Mouse (Mus musculus): ENCODE measurements around the gene 1810046K07Rik. TPM values are rescaled to one million over a fixed set of nuclear protein-coding genes. Genes with fewer than 3 reads are reported as not detected.
A peak's percentile ranks its signal among the peaks of the same experiment; 100 is the strongest.

The 1810046K07Rik gene
- polyA plus RNA-seq, 1 experiment from 2014 or later, result 1.00 TPM

GRCm38 (mm10) chr9:51312554-51313317, 16.0 kb downstream of the 1810046K07Rik start:
- peak; percentile 84 for ATAC-seq (ENCODE audit: insufficient number of reproducible peaks, insufficient read depth, low FRiP score, low read depth)
- Histone ChIP-seq H3K27ac (ENCODE audit: low read length) (no peak overlapping the region; the same call in 1 of the 2 replicates), H3K9me3 (ENCODE audit: control insufficient read depth, low read depth, low read length) (no peaks in the 10 kb centered on the region), H3K4me3 (ENCODE audit: low read depth, low read length) (no peak overlapping the region), H3K36me3 (ENCODE audit: control insufficient read depth, insufficient read depth, low read length) (no peaks in the 10 kb centered on the region), H3K27me3 (ENCODE audit: control insufficient read depth, insufficient read depth, low read length) (no peaks in the 10 kb centered on the region), H3K4me1 (ENCODE audit: control insufficient read depth, insufficient read depth, low read length) (0 out of 2 replicates have a peak, but pooled peaks cover 5% of the 10 kb centered on the region), H3K9ac (replicated peaks; ENCODE audit: low read depth, low read length) (no peak overlapping the region), H3K4me2 (replicated peaks; ENCODE audit: low read depth, low read length) (peak overlapping the region; percentile 31; the same call in 1 of the 2 replicates)
- WGBS, result 38% methylated on average over 18 of the region's 18 CpGs

- Histone ChIP-seq H3K27me3 (ENCODE audit: control insufficient read depth, insufficient read depth, low read length) (no peaks in the 10 kb centered on the region), H3K27ac (ENCODE audit: low read length) (no peak overlapping the region), H3K4me2 (replicated peaks; ENCODE audit: low read depth, low read length) (no peak overlapping the region), H3K36me3 (ENCODE audit: control insufficient read depth, insufficient read depth, low read length) (no peaks in the 10 kb centered on the region), H3K9me3 (ENCODE audit: control insufficient read depth, low read depth, low read length) (no peaks in the 10 kb centered on the region), H3K4me1 (ENCODE audit: control insufficient read depth, insufficient read depth, low read length) (0 out of 2 replicates have a peak, but pooled peaks cover 5% of the 10 kb centered on the region), H3K9ac (replicated peaks; ENCODE audit: low read depth, low read length) (no peak overlapping the region), H3K4me3 (ENCODE audit: low read depth, low read length) (no peak overlapping the region)
- 80% methylated on average over 7 of the region's 7 CpGs for WGBS
- no peak for ATAC-seq (ENCODE audit: insufficient number of reproducible peaks, insufficient read depth, low FRiP score, low read depth)
These were observed 18.2 kb downstream of the 1810046K07Rik start for GRCm38 (mm10) chr9:51310515-51310914.

GRCm38 (mm10) chr9:51306351-51306750, 22.4 kb downstream of the 1810046K07Rik start:
- no peak overlapping the region for H3K9ac ChIP-seq (replicated peaks; ENCODE audit: low read depth, low read length)
- no peaks in the 10 kb centered on the region for H3K27me3 ChIP-seq (ENCODE audit: control insufficient read depth, insufficient read depth, low read length)
- no peaks in the 10 kb centered on the region for H3K4me1 ChIP-seq (ENCODE audit: control insufficient read depth, insufficient read depth, low read length)
- no peaks in the 10 kb centered on the region for H3K36me3 ChIP-seq (ENCODE audit: control insufficient read depth, insufficient read depth, low read length)
- no peak overlapping the region for H3K4me3 ChIP-seq (ENCODE audit: low read depth, low read length)
- no peak overlapping the region for H3K4me2 ChIP-seq (replicated peaks; ENCODE audit: low read depth, low read length)
- ATAC-seq (ENCODE audit: insufficient number of reproducible peaks, insufficient read depth, low FRiP score, low read depth), result no peak
- no peaks in the 10 kb centered on the region for H3K9me3 ChIP-seq (ENCODE audit: control insufficient read depth, low read depth, low read length)
- 76% methylated on average over 3 of the region's 3 CpGs for WGBS
- no peak overlapping the region for H3K27ac ChIP-seq (ENCODE audit: low read length)

- no peak for ATAC-seq (ENCODE audit: insufficient number of reproducible peaks, insufficient read depth, low FRiP score, low read depth)
These were observed 23.6 kb downstream of the 1810046K07Rik start for GRCm38 (mm10) chr9:51305146-51305545.

GRCm38 (mm10) chr9:51303980-51304379, 24.7 kb downstream of the 1810046K07Rik start:
- H3K9me3 ChIP-seq (ENCODE audit: control insufficient read depth, low read depth, low read length), result no peaks in the 10 kb centered on the region
- no peaks in the 10 kb centered on the region for H3K4me1 ChIP-seq (ENCODE audit: control insufficient read depth, insufficient read depth, low read length)
- no peak overlapping the region for H3K4me2 ChIP-seq (replicated peaks; ENCODE audit: low read depth, low read length)
- H3K36me3 ChIP-seq (ENCODE audit: control insufficient read depth, insufficient read depth, low read length), result no peaks in the 10 kb centered on the region
- no peaks in the 10 kb centered on the region for H3K27me3 ChIP-seq (ENCODE audit: control insufficient read depth, insufficient read depth, low read length)
- WGBS, result 75% methylated on average over 5 of the region's 5 CpGs
- H3K4me3 ChIP-seq (ENCODE audit: low read depth, low read length), result no peak overlapping the region
- H3K27ac ChIP-seq (ENCODE audit: low read length), result no peak overlapping the region
- no peak overlapping the region for H3K9ac ChIP-seq (replicated peaks; ENCODE audit: low read depth, low read length)
- no peak for ATAC-seq (ENCODE audit: insufficient number of reproducible peaks, insufficient read depth, low FRiP score, low read depth)

More at GRCm38 (mm10) chr9:51305146-51305545, 23.6 kb downstream of the 1810046K07Rik start:
- no peaks in the 10 kb centered on the region for H3K9me3 ChIP-seq (ENCODE audit: control insufficient read depth, low read depth, low read length)
- H3K36me3 ChIP-seq (ENCODE audit: control insufficient read depth, insufficient read depth, low read length), result no peaks in the 10 kb centered on the region
- no peak overlapping the region for H3K4me2 ChIP-seq (replicated peaks; ENCODE audit: low read depth, low read length)
- no peaks in the 10 kb centered on the region for H3K4me1 ChIP-seq (ENCODE audit: control insufficient read depth, insufficient read depth, low read length)
- H3K27ac ChIP-seq (ENCODE audit: low read length), result no peak overlapping the region
- no peaks in the 10 kb centered on the region for H3K27me3 ChIP-seq (ENCODE audit: control insufficient read depth, insufficient read depth, low read length)
- no peak overlapping the region for H3K4me3 ChIP-seq (ENCODE audit: low read depth, low read length)
- no peak overlapping the region for H3K9ac ChIP-seq (replicated peaks; ENCODE audit: low read depth, low read length)
- WGBS, result 81% methylated on average over 3 of the region's 3 CpGs

- Histone ChIP-seq H3K9me3 (ENCODE audit: control insufficient read depth, low read depth, low read length) (no peaks in the 10 kb centered on the region), H3K27me3 (ENCODE audit: control insufficient read depth, insufficient read depth, low read length) (no peaks in the 10 kb centered on the region), H3K4me3 (ENCODE audit: low read depth, low read length) (no peak overlapping the region), H3K4me1 (ENCODE audit: control insufficient read depth, insufficient read depth, low read length) (no peaks in the 10 kb centered on the region), H3K36me3 (ENCODE audit: control insufficient read depth, insufficient read depth, low read length) (no peaks in the 10 kb centered on the region), H3K27ac (ENCODE audit: low read length) (no peak overlapping the region), H3K9ac (replicated peaks; ENCODE audit: low read depth, low read length) (no peak overlapping the region), H3K4me2 (replicated peaks; ENCODE audit: low read depth, low read length) (no peak overlapping the region)
- WGBS, result 64% methylated on average over 8 of the region's 8 CpGs
- no peak for ATAC-seq (ENCODE audit: insufficient number of reproducible peaks, insufficient read depth, low FRiP score, low read depth)
These were observed 35.2 kb downstream of the 1810046K07Rik start for GRCm38 (mm10) chr9:51293541-51293940.

- no peaks in the 10 kb centered on the region for H3K36me3 ChIP-seq (ENCODE audit: control insufficient read depth, insufficient read depth, low read length)
- H3K4me3 ChIP-seq (ENCODE audit: low read depth, low read length), result no peak overlapping the region
- H3K4me2 ChIP-seq (replicated peaks; ENCODE audit: low read depth, low read length), result no peak overlapping the region
- H3K27me3 ChIP-seq (ENCODE audit: control insufficient read depth, insufficient read depth, low read length), result no peaks in the 10 kb centered on the region
- WGBS, result 31% methylated on average over 4 of the region's 4 CpGs
- H3K4me1 ChIP-seq (ENCODE audit: control insufficient read depth, insufficient read depth, low read length), result no peaks in the 10 kb centered on the region
- H3K27ac ChIP-seq (ENCODE audit: low read length), result no peak overlapping the region
- no peak overlapping the region for H3K9ac ChIP-seq (replicated peaks; ENCODE audit: low read depth, low read length)
- H3K9me3 ChIP-seq (ENCODE audit: control insufficient read depth, low read depth, low read length), result no peaks in the 10 kb centered on the region
- peak; percentile 37; the same call in 1 of the 2 replicates for ATAC-seq (ENCODE audit: insufficient number of reproducible peaks, insufficient read depth, low FRiP score, low read depth)
These were observed 36.0 kb downstream of the 1810046K07Rik start for GRCm38 (mm10) chr9:51292674-51293073.

GRCm38 (mm10) chr9:51290980-51291379, 37.7 kb downstream of the 1810046K07Rik start:
- no peaks in the 10 kb centered on the region for H3K4me1 ChIP-seq (ENCODE audit: control insufficient read depth, insufficient read depth, low read length)
- 60% methylated on average over 4 of the region's 4 CpGs for WGBS
- no peak for ATAC-seq (ENCODE audit: insufficient number of reproducible peaks, insufficient read depth, low FRiP score, low read depth)
- no peaks in the 10 kb centered on the region for H3K36me3 ChIP-seq (ENCODE audit: control insufficient read depth, insufficient read depth, low read length)
- no peak overlapping the region for H3K27ac ChIP-seq (ENCODE audit: low read length)
- no peak overlapping the region for H3K4me2 ChIP-seq (replicated peaks; ENCODE audit: low read depth, low read length)
- H3K9ac ChIP-seq (replicated peaks; ENCODE audit: low read depth, low read length), result no peak overlapping the region
- no peaks in the 10 kb centered on the region for H3K27me3 ChIP-seq (ENCODE audit: control insufficient read depth, insufficient read depth, low read length)
- no peak overlapping the region for H3K4me3 ChIP-seq (ENCODE audit: low read depth, low read length)
- H3K9me3 ChIP-seq (ENCODE audit: control insufficient read depth, low read depth, low read length), result no peaks in the 10 kb centered on the region

All from stomach, embryonic 14.5 days (tissue).